Mouse (Mus musculus) lung, embryonic 14.5 days (tissue): ENCODE results near the gene Myef2. TPM values are rescaled to one million over a fixed set of nuclear protein-coding genes. Genes with fewer than 3 reads are reported as not detected.

Experiments used
- ATAC-seq: fragments of 200-750 bp; cut with Nextera tagmentation; 2 replicates; pipeline ENCODE4 v1.8.0; 2017; ENCODE audit warnings: mild to moderate bottlenecking, moderate TSS enrichment, moderate library complexity; ENCODE audit not compliant: insufficient read depth
- DNase-seq: peaks from one replicate; pipeline ENCODE4 v3.0.0-alpha.2; 2015
- H3K27ac ChIP-seq: fragments of 300-500 bp; sonication (generic); 2 replicates; pipeline ENCODE4 v1.5.1; 2014; ENCODE audit warnings: low read depth, mild to moderate bottlenecking, moderate library complexity
- H3K27me3 ChIP-seq: fragments of 300-500 bp; sonication (generic); 2 replicates; pipeline ENCODE4 v1.6.1; 2014; ENCODE audit warnings: low read length, control low read depth; ENCODE audit not compliant: insufficient read depth
- H3K36me3 ChIP-seq: fragments of 300-500 bp; sonication (generic); 2 replicates; pipeline ENCODE4 v1.6.1; 2014; ENCODE audit warnings: control low read depth; ENCODE audit not compliant: insufficient read depth
- H3K4me1 ChIP-seq: fragments of 300-500 bp; sonication (generic); 2 replicates; pipeline ENCODE4 v1.6.1; 2014; ENCODE audit warnings: antibody characterized with exemption, control low read depth; ENCODE audit not compliant: insufficient read depth
- H3K4me2 ChIP-seq: fragments of 300-500 bp; sonication (generic); 2 replicates; pipeline ENCODE4 v1.6.1; 2014; ENCODE audit warnings: mild to moderate bottlenecking
- H3K4me3 ChIP-seq: fragments of 300-500 bp; sonication (generic); 2 replicates; pipeline ENCODE4 v1.5.1; 2014; ENCODE audit warnings: low read depth, low read length
- H3K9ac ChIP-seq: fragments of 300-500 bp; sonication (generic); 2 replicates; pipeline ENCODE4 v1.6.1; 2014
- H3K9me3 ChIP-seq: fragments of 300-500 bp; sonication (generic); 2 replicates; pipeline ENCODE4 v1.6.1; 2016; ENCODE audit warnings: low read depth, low read length, control low read depth
- CTCF ChIP-seq: IDR thresholded peaks from 2 replicates; pipeline ENCODE4 v1.5.1; 2016; ENCODE audit warnings: antibody characterized with exemption, low read depth
- WGBS: fragments of 180-500 bp; shearing (Covaris S2); extraction: QIAGEN DNeasy Blood & Tissue Kit; methylation state at CpG from one replicate; pipeline ENCODE4 v1.1.7; 2014; 5-methylcytosine and 5-hydroxymethylcytosine counted together
- polyA plus RNA-seq: library from polyadenylated mRNA; unstranded; fragments of >200 nt; fragmentation: Nextera tagmentation; extraction: Ambion mirVana; gene quantifications from 2 replicates; pipeline ENCODE4 v1.2.1, GENCODE M21; 2014

The Myef2 gene
- polyA plus RNA-seq, 1 experiment from 2014 or later, result 127 TPM

GRCm38 (mm10) chr2:125135903-125136811 is 12.7 kb upstream of the Myef2 start, which contains the start of gene Ctxn2:
Ctxn2 (plus strand) TSS chr2:125136692.
- H3K27me3 ChIP-seq, result no peaks in the 10 kb centered on the region
- no peak for TF ChIP-seq CTCF
- ATAC-seq, result peak; percentile 82
- peak within 1 kb of the TSS; percentile 70 for H3K4me2 ChIP-seq
- H3K27ac ChIP-seq, result no peak within 1 kb of the TSS
- H3K9me3 ChIP-seq, result no peaks in the 10 kb centered on the region
- no peaks in the 10 kb centered on the region for H3K4me1 ChIP-seq
- 2% methylated on average over 39 of the region's 39 CpGs for WGBS
- H3K36me3 ChIP-seq, result no peaks in the 10 kb centered on the region
- peak; percentile 93 for DNase-seq
- H3K9ac ChIP-seq, result no peak within 1 kb of the TSS
- H3K4me3 ChIP-seq, result peak within 1 kb of the TSS; percentile 24

- Histone ChIP-seq H3K4me1 (no peaks in the 10 kb centered on the region), H3K27me3 (no peaks in the 10 kb centered on the region), H3K4me2 (no peak overlapping the region), H3K9ac (no peak overlapping the region), H3K36me3 (no peaks in the 10 kb centered on the region), H3K4me3 (no peak overlapping the region), H3K27ac (no peak overlapping the region), H3K9me3 (no peaks in the 10 kb centered on the region)
- DNase-seq (no peak), ATAC-seq (no peak)
- no peak for TF ChIP-seq CTCF
- 40% methylated on average over 4 of the region's 4 CpGs for WGBS
Measured at GRCm38 (mm10) chr2:125134113-125134512, 10.7 kb upstream of the Myef2 start.

- H3K4me2 ChIP-seq, result no peak overlapping the region
- no peak overlapping the region for H3K4me3 ChIP-seq
- no peak overlapping the region for H3K9ac ChIP-seq
- H3K4me1 ChIP-seq, result no peaks in the 10 kb centered on the region
- no peak for ATAC-seq
- WGBS, result 71% methylated on average over 3 of the region's 3 CpGs
- no peaks in the 10 kb centered on the region for H3K36me3 ChIP-seq
- H3K9me3 ChIP-seq, result no peaks in the 10 kb centered on the region
- no peak for DNase-seq
- no peak overlapping the region for H3K27ac ChIP-seq
- no peaks in the 10 kb centered on the region for H3K27me3 ChIP-seq
- TF ChIP-seq CTCF, result no peak
Measured at GRCm38 (mm10) chr2:125126792-125127191, 3.3 kb upstream of the Myef2 start.

- H3K4me3 ChIP-seq, result no peak overlapping the region
- WGBS, result 26% methylated on average over 4 of the region's 4 CpGs
- DNase-seq (no peak), ATAC-seq (no peak)
- no peaks in the 10 kb centered on the region for H3K4me1 ChIP-seq
- H3K27me3 ChIP-seq, result no peaks in the 10 kb centered on the region
- no peaks in the 10 kb centered on the region for H3K36me3 ChIP-seq
- TF ChIP-seq CTCF, result no peak
- H3K4me2 ChIP-seq, result no peak overlapping the region
- no peak overlapping the region for H3K9ac ChIP-seq
- H3K27ac ChIP-seq, result no peak overlapping the region
- H3K9me3 ChIP-seq, result no peaks in the 10 kb centered on the region
Measured at GRCm38 (mm10) chr2:125125824-125126223, 2.4 kb upstream of the Myef2 start.

GRCm38 (mm10) chr2:125122624-125123476 is 611 bp downstream of the Myef2 start:
- no peak for TF ChIP-seq CTCF
- H3K4me3 ChIP-seq, result peak overlapping the region; percentile 75
- DNase-seq (peak; percentile 60), ATAC-seq (peak; percentile 72)
- peak overlapping the region; percentile 67 for H3K4me2 ChIP-seq
- H3K36me3 ChIP-seq, result no peaks in the 10 kb centered on the region
- H3K27ac ChIP-seq, result peak overlapping the region; percentile 91
- H3K4me1 ChIP-seq, result no peaks in the 10 kb centered on the region
- H3K9ac ChIP-seq, result peak overlapping the region; percentile 97
- no peaks in the 10 kb centered on the region for H3K27me3 ChIP-seq
- WGBS, result under 1% methylated on average over 57 of the region's 59 CpGs
- no peaks in the 10 kb centered on the region for H3K9me3 ChIP-seq

GRCm38 (mm10) chr2:125122288-125122623 is 1.2 kb downstream of the Myef2 start:
- peak; percentile 49 for DNase-seq
- no peaks in the 10 kb centered on the region for H3K9me3 ChIP-seq
- H3K27me3 ChIP-seq, result no peaks in the 10 kb centered on the region
- peak overlapping the region; percentile 75 for H3K4me3 ChIP-seq
- peak overlapping the region; percentile 67 for H3K4me2 ChIP-seq
- ATAC-seq, result peak; percentile 24; the same call in 1 of the 2 replicates
- no peak for TF ChIP-seq CTCF
- H3K9ac ChIP-seq, result peak overlapping the region; percentile 97
- no peaks in the 10 kb centered on the region for H3K36me3 ChIP-seq
- WGBS, result 2% methylated on average over 4 of the region's 4 CpGs
- peak overlapping the region; percentile 91; the same call in 1 of the 2 replicates for H3K27ac ChIP-seq
- H3K4me1 ChIP-seq, result no peaks in the 10 kb centered on the region
